Mouse (Mus musculus) liver, embryonic 13.5 days (tissue): ENCODE measurements around the gene Sorcs1. TPM values are rescaled to one million over a fixed set of nuclear protein-coding genes. Genes with fewer than 3 reads are reported as not detected.

Experiments
- ATAC-seq: fragments of 200-750 bp; cut with Nextera tagmentation; 2 replicates; pipeline ENCODE4 v1.8.0; 2017; ENCODE audit warnings: low read depth, mild to moderate bottlenecking, moderate number of reproducible peaks, moderate library complexity
- DNase-seq: peaks from one replicate; pipeline ENCODE4 v3.0.0; 2022
- H3K27ac ChIP-seq: fragments of 300-500 bp; sonication (generic); 2 replicates; pipeline ENCODE4 v1.5.1; 2015; ENCODE audit warnings: moderate library complexity, mild to moderate bottlenecking, inconsistent platforms
- H3K27me3 ChIP-seq: fragments of 300-500 bp; sonication (generic); 2 replicates; pipeline ENCODE4 v1.6.1; 2015; ENCODE audit warnings: mild to moderate bottlenecking, inconsistent platforms
- H3K36me3 ChIP-seq: fragments of 300-500 bp; sonication (generic); 2 replicates; pipeline ENCODE4 v1.6.1; 2015; ENCODE audit warnings: mild to moderate bottlenecking, inconsistent platforms
- H3K4me1 ChIP-seq: fragments of 300-500 bp; sonication (generic); replicated peaks from 2 replicates; pipeline ENCODE4 v1.6.1; 2015; ENCODE audit warnings: inconsistent platforms
- H3K4me2 ChIP-seq: fragments of 300-500 bp; sonication (generic); 2 replicates; pipeline ENCODE4 v1.6.1; 2015; ENCODE audit warnings: inconsistent platforms, mild to moderate bottlenecking, moderate library complexity
- H3K4me3 ChIP-seq: fragments of 300-500 bp; sonication (generic); replicated peaks from 2 replicates; pipeline ENCODE4 v1.5.1; 2015; ENCODE audit warnings: mild to moderate bottlenecking, inconsistent platforms
- H3K9ac ChIP-seq: fragments of 300-500 bp; sonication (generic); 2 replicates; pipeline ENCODE4 v1.6.1; 2015; ENCODE audit warnings: mild to moderate bottlenecking, inconsistent platforms
- H3K9me3 ChIP-seq: fragments of 300-500 bp; sonication (generic); replicated peaks from 2 replicates; pipeline ENCODE4 v1.6.1; 2016; ENCODE audit warnings: inconsistent platforms
- WGBS: fragments of 180-500 bp; shearing (Covaris S2); methylation state at CpG from one replicate; pipeline ENCODE4 v1.1.7; 2015; ENCODE audit not compliant: insufficient replicate concordance; 5-methylcytosine and 5-hydroxymethylcytosine counted together
- polyA plus RNA-seq: library from polyadenylated mRNA; unstranded; fragments of >200 nt; fragmentation: Nextera tagmentation; extraction: Ambion mirVana; gene quantifications from 2 replicates; pipeline ENCODE4 v1.2.1, GENCODE M21; 2015

Gene Sorcs1
- polyA plus RNA-seq = 0.30 and 0.34 TPM in 2 replicates

- Histone ChIP-seq H3K27ac (no peak within 1 kb of the TSS), H3K4me1 (no peaks in the 10 kb centered on the region), H3K36me3 (no peaks in the 10 kb centered on the region), H3K9me3 (no peaks in the 10 kb centered on the region), H3K4me3 (peak within 1 kb of the TSS; percentile 45), H3K27me3 (peaks cover 26% of the 10 kb centered on the region), H3K4me2 (peak within 1 kb of the TSS; percentile 60), H3K9ac (no peak within 1 kb of the TSS)
- no peak for DNase-seq
- WGBS = under 1% methylated on average over 99 of the region's 102 CpGs
- ATAC-seq = 0 out of 2 replicates have a peak, but pooled peaks have one; percentile 45
Observed at GRCm38 (mm10) chr19:50677903-50678896, at the start of gene Sorcs1. Sorcs1 (minus strand) TSS chr19:50678646.

- WGBS = 29% methylated on average over 2 of the region's 2 CpGs
- Histone ChIP-seq H3K27ac (no peak overlapping the region), H3K27me3 (peaks cover 11% of the 10 kb centered on the region), H3K4me2 (no peak overlapping the region), H3K9me3 (no peaks in the 10 kb centered on the region), H3K4me1 (no peaks in the 10 kb centered on the region), H3K9ac (no peak overlapping the region), H3K36me3 (no peaks in the 10 kb centered on the region), H3K4me3 (no peak overlapping the region)
- DNase-seq (no peak), ATAC-seq (no peak)
Observed at GRCm38 (mm10) chr19:50683277-50683676, 4.8 kb upstream of the Sorcs1 start.

- ATAC-seq (no peak), DNase-seq (no peak)
- Histone ChIP-seq H3K27ac (no peak overlapping the region), H3K4me3 (peak overlapping the region; percentile 45), H3K4me2 (peak overlapping the region; percentile 60), H3K27me3 (peaks cover 26% of the 10 kb centered on the region), H3K9me3 (no peaks in the 10 kb centered on the region), H3K36me3 (no peaks in the 10 kb centered on the region), H3K9ac (no peak overlapping the region), H3K4me1 (no peaks in the 10 kb centered on the region)
- 3% methylated on average over 2 of the region's 2 CpGs for WGBS
Observed at GRCm38 (mm10) chr19:50678946-50679345, 500 bp upstream of the Sorcs1 start.

GRCm38 (mm10) chr19:50676578-50677524, 1.6 kb downstream of the Sorcs1 start:
- H3K27me3 ChIP-seq = peaks cover 26% of the 10 kb centered on the region
- no peak overlapping the region for H3K9ac ChIP-seq
- H3K9me3 ChIP-seq = no peaks in the 10 kb centered on the region
- H3K4me2 ChIP-seq = no peak overlapping the region
- ATAC-seq (no peak), DNase-seq (no peak)
- H3K4me3 ChIP-seq = peak overlapping the region; percentile 45; the same call in 1 of the 2 replicates
- no peaks in the 10 kb centered on the region for H3K36me3 ChIP-seq
- 39% methylated on average over 19 of the region's 19 CpGs for WGBS
- H3K27ac ChIP-seq = no peak overlapping the region
- H3K4me1 ChIP-seq = no peaks in the 10 kb centered on the region

GRCm38 (mm10) chr19:50674921-50675320, 3.5 kb downstream of the Sorcs1 start:
- Histone ChIP-seq H3K4me1 (no peaks in the 10 kb centered on the region), H3K4me3 (no peak overlapping the region), H3K27me3 (peaks cover 26% of the 10 kb centered on the region), H3K27ac (no peak overlapping the region), H3K36me3 (no peaks in the 10 kb centered on the region), H3K4me2 (no peak overlapping the region), H3K9me3 (no peaks in the 10 kb centered on the region), H3K9ac (no peak overlapping the region)
- DNase-seq (no peak), ATAC-seq (no peak)
- 52% methylated on average over 5 of the region's 5 CpGs for WGBS

GRCm38 (mm10) chr19:50667516-50667915, 10.9 kb downstream of the Sorcs1 start:
- Histone ChIP-seq H3K36me3 (no peaks in the 10 kb centered on the region), H3K27me3 (no peaks in the 10 kb centered on the region), H3K9ac (no peak overlapping the region), H3K4me1 (no peaks in the 10 kb centered on the region), H3K9me3 (no peaks in the 10 kb centered on the region), H3K4me3 (no peak overlapping the region), H3K27ac (no peak overlapping the region), H3K4me2 (no peak overlapping the region)
- DNase-seq (no peak), ATAC-seq (no peak)
- WGBS = 60% methylated on average over 8 of the region's 8 CpGs

GRCm38 (mm10) chr19:50664311-50664710, 14.1 kb downstream of the Sorcs1 start:
- 35% methylated on average over 1 of the region's 1 CpGs for WGBS

GRCm38 (mm10) chr19:50659144-50659543, 19.3 kb downstream of the Sorcs1 start:
- H3K9me3 ChIP-seq = no peaks in the 10 kb centered on the region
- no peaks in the 10 kb centered on the region for H3K36me3 ChIP-seq
- DNase-seq (no peak), ATAC-seq (no peak)
- H3K4me1 ChIP-seq = no peaks in the 10 kb centered on the region
- WGBS = 55% methylated on average over 4 of the region's 4 CpGs
- no peaks in the 10 kb centered on the region for H3K27me3 ChIP-seq
- no peak overlapping the region for H3K4me3 ChIP-seq
- no peak overlapping the region for H3K9ac ChIP-seq
- no peak overlapping the region for H3K4me2 ChIP-seq
- H3K27ac ChIP-seq = no peak overlapping the region

More at GRCm38 (mm10) chr19:50664311-50664710, 14.1 kb downstream of the Sorcs1 start:
- ATAC-seq (no peak), DNase-seq (no peak)
- H3K4me2 ChIP-seq = no peak overlapping the region
- H3K4me1 ChIP-seq = no peaks in the 10 kb centered on the region
- no peaks in the 10 kb centered on the region for H3K9me3 ChIP-seq
- no peak overlapping the region for H3K9ac ChIP-seq
- H3K36me3 ChIP-seq = no peaks in the 10 kb centered on the region
- H3K27me3 ChIP-seq = no peaks in the 10 kb centered on the region
- no peak overlapping the region for H3K27ac ChIP-seq
- no peak overlapping the region for H3K4me3 ChIP-seq

GRCm38 (mm10) chr19:50652750-50653149, 25.7 kb downstream of the Sorcs1 start:
- Histone ChIP-seq H3K9ac (no peak overlapping the region), H3K4me2 (no peak overlapping the region), H3K27ac (no peak overlapping the region), H3K36me3 (no peaks in the 10 kb centered on the region), H3K27me3 (no peaks in the 10 kb centered on the region), H3K4me3 (no peak overlapping the region), H3K9me3 (no peaks in the 10 kb centered on the region), H3K4me1 (no peaks in the 10 kb centered on the region)
- DNase-seq = no peak
- WGBS = 10% methylated on average over 5 of the region's 5 CpGs
- no peak for ATAC-seq

GRCm38 (mm10) chr19:50643836-50644235, 34.6 kb downstream of the Sorcs1 start:
- Histone ChIP-seq H3K4me1 (no peaks in the 10 kb centered on the region), H3K27me3 (no peaks in the 10 kb centered on the region), H3K9ac (no peak overlapping the region), H3K4me3 (no peak overlapping the region), H3K27ac (no peak overlapping the region), H3K4me2 (no peak overlapping the region), H3K9me3 (no peaks in the 10 kb centered on the region), H3K36me3 (no peaks in the 10 kb centered on the region)
- 60% methylated on average over 1 of the region's 1 CpGs for WGBS
- no peak for ATAC-seq
- no peak for DNase-seq

GRCm38 (mm10) chr19:50642121-50642520, 36.3 kb downstream of the Sorcs1 start:
- no peak for DNase-seq
- H3K4me1 ChIP-seq = no peaks in the 10 kb centered on the region
- no peak overlapping the region for H3K4me2 ChIP-seq
- no peak overlapping the region for H3K4me3 ChIP-seq
- no peak overlapping the region for H3K9ac ChIP-seq
- no peaks in the 10 kb centered on the region for H3K27me3 ChIP-seq
- WGBS = 62% methylated on average over 1 of the region's 1 CpGs
- no peak overlapping the region for H3K27ac ChIP-seq
- no peaks in the 10 kb centered on the region for H3K9me3 ChIP-seq
- no peaks in the 10 kb centered on the region for H3K36me3 ChIP-seq
- ATAC-seq = no peak
